ENCODE assay signal across 13 mouse cellular contexts in genomic region chr14:25747996-25748756, GRCm38 (mm10). TPM values are rescaled to one million over a fixed set of nuclear protein-coding genes. Genes with fewer than 3 reads are reported as not detected.
DNase-seq lines count a peak whose midpoint lies in the region; ATAC-seq and TF ChIP-seq lines count a peak whose summit lies in the region.
"Had no signal": no experiment of that assay in that cellular context is flagged by ENCODE, and none has a peak within 500 bp of the region (broad histone marks: within the 10 kb centered on the region; RNA-seq: fewer than 3 reads in every experiment).

No protein-coding gene starts in this region.

- no peaks in the 10 kb centered on the region for H3K27me3 ChIP-seq in forebrain, embryonic 10.5 days (ENCODE audit: poor library complexity, severe bottlenecking)
- H3K27me3 ChIP-seq in forebrain, embryonic 12.5 days = no peaks in the 10 kb centered on the region
- H3K27me3 ChIP-seq in kidney, embryonic 16.5 days (ENCODE audit: insufficient read depth, low read length) = no peaks in the 10 kb centered on the region
- H3K27me3 ChIP-seq: lung, embryonic 15.5 days had no signal

- H3K36me3 ChIP-seq in forebrain, embryonic 10.5 days (replicated peaks) = peaks cover 7% of the 10 kb centered on the region; the same call in 1 of the 2 replicates
- no peaks in the 10 kb centered on the region for H3K36me3 ChIP-seq in forebrain, embryonic 12.5 days (replicated peaks)
- peaks cover 35% of the 10 kb centered on the region; the same call in 1 of the 2 replicates for H3K36me3 ChIP-seq in macrophage (ENCODE audit: inconsistent target)
- H3K36me3 ChIP-seq in kidney, embryonic 16.5 days (ENCODE audit: insufficient read depth, low read length) = no peaks in the 10 kb centered on the region; the same call in none of the 2 replicates

- no peaks in the 10 kb centered on the region for H3K79me2 ChIP-seq in macrophage (ENCODE audit: inconsistent target)

- no peak for DNase-seq in forebrain, embryonic 10.5 days (ENCODE audit: extremely low spot score, low spot score)
- no peak for DNase-seq in layer of hippocampus, adult 2 months (ENCODE audit: low spot score in 2 of 2)
- no peak for DNase-seq in layer of hippocampus, adult 9-10 months (ENCODE audit: low spot score)
- no peak for DNase-seq in frontal cortex, postnatal 36 days (ENCODE audit: low spot score in 2 of 2)
- DNase-seq: cerebellum, postnatal 10 days; kidney, postnatal 10 days; right cerebral cortex, postnatal 25 days had no signal

- H3K27ac ChIP-seq in forebrain, embryonic 10.5 days = peak overlapping the region; percentile 35; the same call in 1 of the 2 replicates
- no peak overlapping the region for H3K27ac ChIP-seq in forebrain, embryonic 12.5 days
- H3K27ac ChIP-seq in layer of hippocampus, adult 2 months = peak overlapping the region; percentile 72; the same call in 1 of the 2 replicates
- peak overlapping the region; percentile 83 for H3K27ac ChIP-seq in bone marrow, adult 2 months (ENCODE audit: control insufficient read depth, insufficient read depth, low read depth, low read length, poor library complexity)
- peak overlapping the region; percentile 54 for H3K27ac ChIP-seq in macrophage
- H3K27ac ChIP-seq in kidney, embryonic 16.5 days (ENCODE audit: low read length) = no peak overlapping the region
- H3K27ac ChIP-seq: hindbrain, embryonic 14.5 days; lung, embryonic 15.5 days had no signal

- no peak overlapping the region for H3K4me3 ChIP-seq in forebrain, embryonic 10.5 days
- no peak overlapping the region for H3K4me3 ChIP-seq in forebrain, embryonic 12.5 days (replicated peaks)
- no peak overlapping the region for H3K4me3 ChIP-seq in layer of hippocampus, adult 2 months
- no peak overlapping the region for H3K4me3 ChIP-seq in bone marrow, adult 2 months (replicated peaks; ENCODE audit: control insufficient read depth, low read depth, low read length)
- H3K4me3 ChIP-seq in macrophage (ENCODE audit: inconsistent target) = no peak overlapping the region
- no peak overlapping the region for H3K4me3 ChIP-seq in kidney, embryonic 16.5 days (ENCODE audit: low read length)
- H3K4me3 ChIP-seq: lung, embryonic 15.5 days had no signal

- no peak for TF ChIP-seq CTCF in layer of hippocampus, adult 2 months (conservative IDR thresholded peaks at IDR 0.05)
- TF ChIP-seq CTCF in bone marrow, adult 2 months (IDR thresholded peaks at IDR 0.05; ENCODE audit: control insufficient read depth, insufficient read depth, low read length) = no peak

- no peak for TF ChIP-seq POLR2A in bone marrow, adult 2 months (IDR thresholded peaks at IDR 0.05; ENCODE audit: borderline replicate concordance, control insufficient read depth, low read depth, low read length)

- H3K9ac ChIP-seq in forebrain, embryonic 12.5 days = no peak overlapping the region
- no peak overlapping the region for H3K9ac ChIP-seq in kidney, embryonic 16.5 days (replicated peaks; ENCODE audit: low read length)
- H3K9ac ChIP-seq: hindbrain, embryonic 14.5 days; lung, embryonic 15.5 days had no signal

- 87% methylated on average over 7 of the region's 7 CpGs for WGBS in forebrain, embryonic 10.5 days
- WGBS in forebrain, embryonic 12.5 days = 79% methylated on average over 7 of the region's 7 CpGs
- 71% methylated on average over 7 of the region's 7 CpGs for WGBS in bone marrow, adult 2 months
- WGBS in macrophage (ENCODE audit: missing documents) = 83% methylated on average over 6 of the region's 7 CpGs
- 68% methylated on average over 7 of the region's 7 CpGs for WGBS in kidney, embryonic 16.5 days

- peaks cover 35% of the 10 kb centered on the region for H3K4me1 ChIP-seq in forebrain, embryonic 10.5 days
- H3K4me1 ChIP-seq in forebrain, embryonic 12.5 days = no peaks in the 10 kb centered on the region
- H3K4me1 ChIP-seq in bone marrow, adult 2 months (ENCODE audit: control insufficient read depth, insufficient read depth, low read length) = peaks cover 8% of the 10 kb centered on the region
- H3K4me1 ChIP-seq in kidney, embryonic 16.5 days (ENCODE audit: insufficient read depth, low read length) = peaks cover 11% of the 10 kb centered on the region

- ATAC-seq in forebrain, embryonic 12.5 days (ENCODE audit: low FRiP score) = no peak
- no peak for ATAC-seq in kidney, embryonic 16.5 days (ENCODE audit: low FRiP score, low TSS enrichment)

- H3K9me3 ChIP-seq in forebrain, embryonic 10.5 days = no peaks in the 10 kb centered on the region
- H3K9me3 ChIP-seq in forebrain, embryonic 12.5 days = no peaks in the 10 kb centered on the region
- H3K9me3 ChIP-seq in kidney, embryonic 16.5 days (ENCODE audit: low read length) = no peaks in the 10 kb centered on the region
- H3K9me3 ChIP-seq: lung, embryonic 15.5 days had no signal

- no peak overlapping the region for H3K4me2 ChIP-seq in forebrain, embryonic 12.5 days
- no peak overlapping the region for H3K4me2 ChIP-seq in kidney, embryonic 16.5 days (replicated peaks; ENCODE audit: low read depth, low read length)
- H3K4me2 ChIP-seq: hindbrain, embryonic 14.5 days; lung, embryonic 15.5 days had no signal

RNA-seq across cellular contexts. Expression of gene Zcchc24, which starts 20.7 kb away (rescaled TPM):
- polyA plus RNA-seq in forebrain, embryonic 10.5 days (2016; fragmentation: Nextera tagmentation; extraction: Ambion mirVana) = 8.1 TPM in 2 replicates
- 12.3 and 14.2 TPM in 2 replicates for polyA plus RNA-seq in forebrain, embryonic 12.5 days (2016; fragmentation: Nextera tagmentation; extraction: Ambion mirVana)
- 10 to 100 TPM; 56.4 to 58.5 TPM for total RNA-seq in layer of hippocampus, adult 2 months (2021)
- 11.3 and 13.5 TPM in 2 replicates for polyA plus RNA-seq in bone marrow, adult 2 months (2011; ENCODE audit: insufficient read depth, insufficient read length, low replicate concordance, missing spikeins)
- total RNA-seq in macrophage (2018; cell fraction: chromatin; rRNA removed) = 10 to 100 TPM in 18 of 26 experiments, 1 to 10 TPM in 8; 1.4 to 30.9 (median 18.0) TPM
- 10 to 100 TPM; 16.0 to 49.3 (median 30.4) TPM for total RNA-seq in macrophage (2018; cell fraction: cytosol; rRNA removed)
- total RNA-seq in macrophage (2018; cell fraction: nucleus; rRNA removed) = 10 to 100 TPM; 10.2 to 59.8 (median 28.2) TPM
- polyA plus RNA-seq in macrophage (2018) = 26.2 to 48.4 TPM (median 38.0 TPM) in 3 replicates
- polyA plus RNA-seq in kidney, embryonic 16.5 days (2015; fragmentation: Nextera tagmentation; extraction: Ambion mirVana) = 12.2 and 17.3 TPM in 2 replicates

RNA-seq across cellular contexts. Expression of gene Ppif, which starts 54.2 kb away (rescaled TPM):
- polyA plus RNA-seq in forebrain, embryonic 10.5 days (2016; fragmentation: Nextera tagmentation; extraction: Ambion mirVana) = 65.8 and 71.0 TPM in 2 replicates
- polyA plus RNA-seq in forebrain, embryonic 12.5 days (2016; fragmentation: Nextera tagmentation; extraction: Ambion mirVana) = 32.4 and 35.6 TPM in 2 replicates
- 10 to 100 TPM; 27.4 to 34.2 TPM for total RNA-seq in layer of hippocampus, adult 2 months (2021)
- polyA plus RNA-seq in bone marrow, adult 2 months (2011; ENCODE audit: insufficient read depth, insufficient read length, low replicate concordance, missing spikeins) = 22.2 and 34.3 TPM in 2 replicates
- total RNA-seq in macrophage (2018; cell fraction: chromatin; rRNA removed) = 10 to 100 TPM in 14 of 26 experiments, 1 to 10 TPM in 12; 2.7 to 18.5 (median 11.4) TPM
- total RNA-seq in macrophage (2018; cell fraction: cytosol; rRNA removed) = 10 to 100 TPM in 10 of 26 experiments, 1 to 10 TPM in 16; 4.6 to 13.4 (median 9.1) TPM
- 10 to 100 TPM in 8 of 26 experiments, 1 to 10 TPM in 18; 1.9 to 23.1 (median 8.0) TPM for total RNA-seq in macrophage (2018; cell fraction: nucleus; rRNA removed)
- 8.2 to 17.3 TPM (median 9.7 TPM) in 3 replicates for polyA plus RNA-seq in macrophage (2018)
- polyA plus RNA-seq in kidney, embryonic 16.5 days (2015; fragmentation: Nextera tagmentation; extraction: Ambion mirVana) = 42.4 and 55.5 TPM in 2 replicates

Comparison
In these comparisons a context has a peak if more than half of its experiments do, and no peak if none do; other contexts are left out.
1. H3K27ac ChIP-seq: peak in forebrain, embryonic 10.5 days (single experiment), layer of hippocampus, adult 2 months (single experiment), bone marrow, adult 2 months (single experiment) and macrophage (single experiment); none in forebrain, embryonic 12.5 days (single experiment) and kidney, embryonic 16.5 days (single experiment).